Mouse (Mus musculus): ENCODE results near the gene Bpgm.

DNA sequence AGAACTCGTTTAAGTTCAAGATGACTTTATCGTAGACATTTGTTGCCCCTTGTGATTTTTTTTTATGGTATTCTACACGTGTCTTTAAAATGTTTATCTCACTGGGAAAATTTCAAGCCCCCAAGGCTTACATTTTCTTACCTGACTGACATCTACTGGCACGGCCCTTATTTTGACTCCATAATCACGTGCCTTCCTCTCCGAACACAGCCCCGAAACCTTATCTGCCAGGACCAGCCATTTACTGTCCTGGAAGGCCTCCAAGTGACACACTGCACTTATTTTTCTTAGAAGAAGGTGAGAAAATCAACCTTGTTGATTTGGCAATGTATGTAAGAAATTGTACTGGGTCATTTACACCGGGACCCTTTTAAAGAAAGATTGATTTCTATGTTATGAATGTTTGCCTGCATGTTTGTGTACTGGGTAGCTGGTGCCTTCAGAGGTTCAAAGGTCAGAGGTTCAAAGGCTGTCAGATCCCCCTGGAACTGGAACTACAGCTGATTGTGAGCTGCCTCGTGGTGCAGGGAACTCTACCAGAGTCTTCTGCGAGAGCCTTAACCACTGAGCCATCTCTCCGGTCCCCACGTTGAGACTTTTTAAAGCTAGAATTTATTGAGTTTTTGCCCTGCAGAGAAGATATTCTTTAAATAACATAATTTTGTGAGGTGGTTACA, 4.4 kb upstream of the Bpgm start:
- TF ChIP-seq CTCF (IDR thresholded peaks at IDR 0.05) (no peak), EP300 (IDR thresholded peaks at IDR 0.05) (no peak)
